Mouse (Mus musculus): ENCODE results near the gene Wdr59. TPM values are rescaled to one million over a fixed set of nuclear protein-coding genes. Genes with fewer than 3 reads are reported as not detected.

Wdr59 gene
- total RNA-seq (2022), result 1 to 10 TPM; 6.5 to 7.4 (median 7.0) TPM

DNA sequence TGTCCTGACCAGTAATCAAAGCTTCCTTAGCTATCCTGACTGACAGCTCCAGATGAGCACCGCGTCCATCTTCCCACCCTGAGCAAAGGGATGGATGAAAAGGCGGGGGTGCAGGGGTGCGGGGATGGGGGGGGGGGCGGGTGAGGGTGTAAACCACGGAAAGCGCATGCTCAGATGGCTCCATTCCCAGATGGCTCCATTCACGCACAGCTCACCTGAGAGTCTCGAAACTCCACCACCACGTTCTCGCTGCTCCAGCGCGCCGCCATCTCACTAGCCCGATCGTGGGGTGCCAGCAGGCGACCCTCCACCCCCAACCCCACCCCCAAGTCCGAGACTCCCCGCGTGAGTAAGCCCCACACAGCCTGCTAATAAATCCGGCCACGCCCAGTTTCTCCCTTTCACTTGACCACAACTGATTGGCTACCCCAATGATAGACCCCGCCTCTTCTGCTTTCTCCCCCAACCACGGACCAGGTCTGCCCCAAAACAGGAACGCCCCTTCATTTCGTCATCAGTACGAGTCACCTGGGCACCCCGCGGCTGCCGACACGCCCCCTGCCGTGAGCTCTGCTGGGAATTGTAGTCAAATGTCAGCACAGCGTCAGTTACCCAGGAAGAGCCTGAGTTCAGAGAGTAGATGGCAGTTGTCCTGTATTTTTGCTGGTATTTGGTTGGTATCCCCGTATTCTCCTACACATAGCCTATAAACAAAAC is at the start of gene Wdr59:
TSS of gene Wdr59 (minus strand) at position 380 of the 717 bp plus-strand sequence.
- DNase-seq (ENCODE audit: low spot score), result peak; percentile 99

GRCm38 (mm10) chr8:111571661-111572060 is 49.8 kb upstream of the Wdr59 start:
- no peak for DNase-seq (ENCODE audit: low spot score)

- no peak for DNase-seq (ENCODE audit: low spot score)
Measured at GRCm38 (mm10) chr8:111570432-111570831, 48.5 kb upstream of the Wdr59 start.

- no peak for DNase-seq (ENCODE audit: low spot score)
Measured at GRCm38 (mm10) chr8:111569926-111570325, 48.0 kb upstream of the Wdr59 start.

DNA sequence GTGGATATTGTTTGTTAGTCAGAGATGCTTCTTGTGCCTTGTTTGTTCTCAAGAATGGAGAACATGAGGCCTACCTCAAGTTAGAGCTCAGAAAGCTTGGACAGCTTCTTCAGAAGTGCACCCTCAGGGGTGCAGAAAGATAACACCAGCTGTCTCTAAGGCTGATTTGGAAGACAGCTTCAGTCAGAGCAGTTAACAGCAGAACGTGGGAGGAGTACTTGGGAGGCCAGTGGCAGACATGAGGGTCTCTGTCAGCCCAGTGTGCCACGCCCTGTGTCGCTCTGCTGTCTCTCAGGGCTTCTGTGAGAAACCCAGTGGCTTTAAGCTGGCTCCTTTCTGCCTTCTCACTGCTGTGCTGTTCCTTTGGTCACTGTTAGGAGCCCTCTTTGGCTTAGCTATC is 46.1 kb upstream of the Wdr59 start:
- DNase-seq (ENCODE audit: low spot score), result no peak

- no peak for DNase-seq (ENCODE audit: low spot score)
Measured at GRCm38 (mm10) chr8:111567571-111567970, 45.7 kb upstream of the Wdr59 start.

- no peak for DNase-seq (ENCODE audit: low spot score)
Measured at GRCm38 (mm10) chr8:111566326-111566725, 44.4 kb upstream of the Wdr59 start.

DNA sequence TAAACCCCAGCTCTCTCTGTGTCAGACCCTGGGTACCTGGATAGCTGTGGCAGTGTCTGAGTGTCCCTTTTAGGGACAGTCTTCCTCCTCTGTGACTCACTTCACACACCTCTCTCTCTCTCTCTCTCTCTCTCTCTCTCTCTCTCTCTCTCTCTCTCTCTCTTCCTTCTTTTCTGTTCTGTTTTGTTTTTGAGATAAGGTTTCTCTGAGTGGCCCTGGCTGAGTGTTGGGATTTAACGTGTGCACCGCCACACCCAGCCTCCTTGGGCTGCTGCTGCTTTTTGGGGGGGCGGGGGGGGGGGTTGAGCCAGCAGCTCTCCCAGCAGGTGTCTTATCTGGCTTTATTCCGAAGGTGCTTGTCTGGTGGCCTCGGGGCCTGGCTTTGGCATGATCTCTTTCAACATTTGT is 43.9 kb upstream of the Wdr59 start:
- no peak for DNase-seq (ENCODE audit: low spot score)

DNA sequence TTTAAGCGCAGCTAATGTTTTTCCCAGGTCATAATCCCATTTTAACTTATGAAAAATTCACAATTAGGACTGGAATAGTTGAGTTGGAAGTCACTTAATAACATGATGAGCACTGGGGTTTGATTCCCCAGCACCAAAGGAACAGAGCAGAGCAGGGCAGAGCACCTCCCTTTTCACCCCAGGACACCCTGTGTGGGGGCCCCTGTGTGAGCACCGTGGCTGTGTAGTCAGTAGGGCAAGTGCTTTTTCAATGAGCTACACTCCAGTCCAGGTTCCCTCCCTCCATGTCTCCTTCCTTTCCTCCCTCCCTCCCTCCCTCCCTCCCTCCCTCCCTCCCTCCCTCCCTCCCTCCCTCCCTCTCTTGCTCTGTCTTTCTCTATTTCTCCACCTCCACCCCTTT is 42.2 kb upstream of the Wdr59 start:
- no peak for DNase-seq (ENCODE audit: low spot score)

DNA sequence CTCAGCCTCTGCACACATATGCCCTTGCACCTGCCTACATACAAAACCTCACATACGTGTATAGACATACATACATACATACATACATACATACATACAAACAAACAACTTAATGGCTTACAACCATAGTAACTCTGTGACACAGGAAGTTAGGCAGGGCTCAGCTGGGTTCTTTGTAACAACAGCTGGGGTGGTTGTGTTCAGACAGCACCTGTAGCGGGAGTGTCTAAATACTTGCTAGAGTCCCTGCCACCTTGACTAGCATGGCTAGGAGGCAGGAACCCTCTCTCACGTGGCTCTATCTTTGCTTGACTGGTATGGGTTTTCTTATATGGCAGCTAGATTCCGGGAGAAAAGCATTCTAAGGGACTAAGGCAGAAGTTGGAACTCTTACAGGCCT is 41.8 kb upstream of the Wdr59 start:
- no peak for DNase-seq (ENCODE audit: low spot score)

- DNase-seq (ENCODE audit: low spot score), result no peak
Measured at GRCm38 (mm10) chr8:111563075-111563474, 41.2 kb upstream of the Wdr59 start.

DNA sequence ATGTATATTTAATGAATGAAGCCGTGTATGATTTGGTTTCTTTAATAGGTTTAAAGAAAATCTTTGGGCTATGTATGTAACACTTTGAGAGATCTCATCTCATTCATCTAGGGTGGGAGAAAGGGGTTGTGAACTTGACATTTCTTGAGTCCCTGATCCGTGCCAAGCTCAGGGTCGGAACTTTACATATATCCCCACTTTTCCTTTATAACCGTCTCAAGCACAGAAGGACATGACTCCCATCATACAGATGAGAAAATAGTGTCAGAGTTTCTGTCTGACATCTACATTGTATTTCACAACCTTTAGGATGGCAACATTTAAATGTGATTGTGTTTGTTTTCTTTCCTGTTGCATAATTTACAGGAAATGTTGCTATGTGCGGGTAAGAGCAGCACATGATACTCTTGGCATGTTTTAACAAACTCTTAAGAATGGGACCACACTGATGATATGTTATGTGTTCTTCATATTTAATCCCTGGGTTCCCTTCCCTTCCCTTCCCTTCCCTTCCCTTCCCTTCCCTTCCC is 40.4 kb upstream of the Wdr59 start:
- no peak for DNase-seq (ENCODE audit: low spot score)

DNA sequence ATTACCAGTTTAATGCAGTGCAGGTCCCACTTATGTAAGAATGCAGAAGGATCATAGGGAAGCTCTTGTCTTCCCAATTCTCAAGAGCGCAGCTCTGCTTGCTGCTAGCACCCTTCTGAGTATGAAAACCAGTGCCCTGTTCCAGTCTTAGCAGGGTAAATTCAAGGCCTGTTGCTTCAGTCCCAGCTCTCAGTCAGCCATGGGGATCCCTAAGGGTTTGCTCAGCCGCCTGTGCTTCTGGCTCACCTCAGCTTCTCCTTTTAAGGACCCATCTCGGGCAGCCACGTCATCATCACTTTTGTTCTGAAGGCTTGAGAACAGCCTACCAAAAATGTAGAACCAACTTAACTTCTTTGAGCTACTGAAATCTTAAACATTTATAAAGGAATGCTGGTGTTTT is 39.9 kb upstream of the Wdr59 start:
- DNase-seq (ENCODE audit: low spot score), result peak; percentile 34

- DNase-seq (ENCODE audit: low spot score), result no peak
Measured at GRCm38 (mm10) chr8:111551511-111552130, 29.7 kb upstream of the Wdr59 start.

- DNase-seq (ENCODE audit: low spot score), result peak; percentile 62
Measured at GRCm38 (mm10) chr8:111550002-111550870, 28.3 kb upstream of the Wdr59 start.

- no peak for DNase-seq (ENCODE audit: low spot score)
Measured at GRCm38 (mm10) chr8:111548201-111548600, 26.3 kb upstream of the Wdr59 start.

DNA sequence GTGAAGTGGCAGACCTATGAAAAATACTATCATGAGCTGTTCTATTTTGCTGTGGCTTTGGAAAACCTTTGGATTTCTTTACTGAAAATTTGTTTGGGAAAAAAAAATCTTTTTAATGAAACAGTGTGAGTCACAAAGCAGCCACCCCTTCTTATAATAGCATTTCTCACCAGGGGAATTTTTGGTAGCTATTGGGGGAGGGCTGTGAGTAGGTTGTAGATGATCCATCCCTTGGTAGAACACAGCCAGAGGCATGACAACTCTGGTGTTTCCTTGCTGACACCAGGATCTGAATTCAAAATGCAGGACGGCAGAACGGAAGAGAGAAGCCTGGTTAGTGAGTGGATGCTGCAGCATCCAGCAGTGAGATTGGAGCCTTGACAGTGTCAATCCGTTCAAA is 25.3 kb upstream of the Wdr59 start:
- no peak for DNase-seq (ENCODE audit: low spot score)

GRCm38 (mm10) chr8:111545406-111546156 is 23.7 kb upstream of the Wdr59 start:
- DNase-seq (ENCODE audit: low spot score), result no peak

- DNase-seq (ENCODE audit: low spot score), result peak; percentile 31
Measured at GRCm38 (mm10) chr8:111543712-111544380, 22.0 kb upstream of the Wdr59 start.

GRCm38 (mm10) chr8:111539422-111540076 is 17.7 kb upstream of the Wdr59 start:
- DNase-seq (ENCODE audit: low spot score), result peak; percentile 50
